Mouse (Mus musculus): ENCODE data around the gene Rexo2.
"Not testable (repeated sequence)": the region's sequence is repeated elsewhere in the genome, so short reads cannot be mapped to it uniquely, and the experiment has no call there.

The Rexo2 gene

GRCm38 (mm10) chr9:48474367-48474766, 6.1 kb downstream of the Rexo2 start:
- no peak for ATAC-seq (ENCODE audit: insufficient number of reproducible peaks, low FRiP score, low TSS enrichment)

- ATAC-seq (ENCODE audit: insufficient number of reproducible peaks, low FRiP score, low TSS enrichment), result no peak
These were observed 7.3 kb downstream of the Rexo2 start for GRCm38 (mm10) chr9:48473131-48473530.

- no peak for ATAC-seq (ENCODE audit: insufficient number of reproducible peaks, low FRiP score, low TSS enrichment)
These were observed 7.9 kb downstream of the Rexo2 start for GRCm38 (mm10) chr9:48472441-48473025.

GRCm38 (mm10) chr9:48467471-48467870, 13.0 kb downstream of the Rexo2 start:
- not testable (repeated sequence) for ATAC-seq (ENCODE audit: insufficient number of reproducible peaks, low FRiP score, low TSS enrichment)

- no peak for ATAC-seq (ENCODE audit: insufficient number of reproducible peaks, low FRiP score, low TSS enrichment)
These were observed 13.6 kb downstream of the Rexo2 start for GRCm38 (mm10) chr9:48466804-48467203.

- ATAC-seq (ENCODE audit: insufficient number of reproducible peaks, low FRiP score, low TSS enrichment), result no peak
These were observed 14.8 kb downstream of the Rexo2 start for GRCm38 (mm10) chr9:48465671-48466070.

- no peak for ATAC-seq (ENCODE audit: insufficient number of reproducible peaks, low FRiP score, low TSS enrichment)
These were observed 18.9 kb downstream of the Rexo2 start for GRCm38 (mm10) chr9:48461545-48461944.

GRCm38 (mm10) chr9:48460720-48461119, 19.7 kb downstream of the Rexo2 start:
- ATAC-seq (ENCODE audit: insufficient number of reproducible peaks, low FRiP score, low TSS enrichment), result no peak

- ATAC-seq (ENCODE audit: insufficient number of reproducible peaks, low FRiP score, low TSS enrichment), result no peak
These were observed 21.0 kb downstream of the Rexo2 start for GRCm38 (mm10) chr9:48459391-48459790.

- no peak for ATAC-seq (ENCODE audit: insufficient number of reproducible peaks, low FRiP score, low TSS enrichment)
These were observed 21.5 kb downstream of the Rexo2 start for GRCm38 (mm10) chr9:48458879-48459278.

- ATAC-seq (ENCODE audit: insufficient number of reproducible peaks, low FRiP score, low TSS enrichment), result no peak
These were observed 24.5 kb downstream of the Rexo2 start for GRCm38 (mm10) chr9:48455961-48456360.

GRCm38 (mm10) chr9:48450066-48450465, 30.4 kb downstream of the Rexo2 start:
- ATAC-seq (ENCODE audit: insufficient number of reproducible peaks, low FRiP score, low TSS enrichment), result no peak

GRCm38 (mm10) chr9:48447783-48448209, 32.6 kb downstream of the Rexo2 start:
- no peak for ATAC-seq (ENCODE audit: insufficient number of reproducible peaks, low FRiP score, low TSS enrichment)

GRCm38 (mm10) chr9:48444821-48445220, 35.6 kb downstream of the Rexo2 start:
- ATAC-seq (ENCODE audit: insufficient number of reproducible peaks, low FRiP score, low TSS enrichment), result no peak

GRCm38 (mm10) chr9:48443873-48444272, 36.5 kb downstream of the Rexo2 start:
- no peak for ATAC-seq (ENCODE audit: insufficient number of reproducible peaks, low FRiP score, low TSS enrichment)

GRCm38 (mm10) chr9:48432449-48432848, 48.0 kb downstream of the Rexo2 start:
- ATAC-seq (ENCODE audit: insufficient number of reproducible peaks, low FRiP score, low TSS enrichment), result no peak

- ATAC-seq (ENCODE audit: insufficient number of reproducible peaks, low FRiP score, low TSS enrichment), result no peak
These were observed 53.2 kb downstream of the Rexo2 start for GRCm38 (mm10) chr9:48427176-48427575.

- no peak for ATAC-seq (ENCODE audit: insufficient number of reproducible peaks, low FRiP score, low TSS enrichment)
These were observed 57.2 kb downstream of the Rexo2 start for GRCm38 (mm10) chr9:48423256-48423655.

GRCm38 (mm10) chr9:48422382-48422781, 58.0 kb downstream of the Rexo2 start:
- no peak for ATAC-seq (ENCODE audit: insufficient number of reproducible peaks, low FRiP score, low TSS enrichment)

GRCm38 (mm10) chr9:48421561-48421960, 58.9 kb downstream of the Rexo2 start:
- ATAC-seq (ENCODE audit: insufficient number of reproducible peaks, low FRiP score, low TSS enrichment), result no peak

- no peak for ATAC-seq (ENCODE audit: insufficient number of reproducible peaks, low FRiP score, low TSS enrichment)
These were observed 59.4 kb downstream of the Rexo2 start for GRCm38 (mm10) chr9:48421029-48421428.

- no peak for ATAC-seq (ENCODE audit: insufficient number of reproducible peaks, low FRiP score, low TSS enrichment)
These were observed 60.0 kb downstream of the Rexo2 start for GRCm38 (mm10) chr9:48420437-48420836.

GRCm38 (mm10) chr9:48418829-48419228, 61.6 kb downstream of the Rexo2 start:
- ATAC-seq (ENCODE audit: insufficient number of reproducible peaks, low FRiP score, low TSS enrichment), result no peak
